Mouse (Mus musculus): ENCODE data around the gene Nhlrc1. TPM values are rescaled to one million over a fixed set of nuclear protein-coding genes. Genes with fewer than 3 reads are reported as not detected.

Nhlrc1 gene
- total and polyA plus RNA-seq, 3 experiments = not detected

DNA sequence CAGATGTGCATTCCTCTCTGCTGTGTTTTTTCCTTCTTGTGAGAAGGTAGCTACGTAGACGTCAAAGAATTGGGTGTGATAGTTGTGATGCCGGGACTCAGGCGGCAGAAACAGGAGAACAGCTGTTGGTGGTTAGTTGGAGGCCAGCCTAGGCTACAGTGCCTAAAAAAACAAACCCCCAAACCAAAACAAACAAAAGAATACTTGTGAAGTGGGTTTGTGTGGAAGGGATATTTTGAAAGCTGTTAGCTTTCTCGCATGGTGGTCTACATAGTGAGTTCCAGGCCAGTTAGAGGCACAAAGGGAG is 498 bp upstream of the Nhlrc1 start:
- no peaks in the 10 kb centered on the region for H3K9me3 ChIP-seq (replicated peaks; ENCODE audit: insufficient read depth, low read length)

GRCm38 (mm10) chr13:47013740-47014139 is 910 bp downstream of the Nhlrc1 start:
- Histone ChIP-seq H3K4me1 (ENCODE audit: control insufficient read depth in 1 of 2, insufficient read depth in 2 of 2, low read length in 2 of 2) (no peaks in the 10 kb centered on the region), H3K4me3 (ENCODE audit: control insufficient read depth in 1 of 2, insufficient read depth in 1 of 2, low read depth in 2 of 2, low read length in 2 of 2) (no peak overlapping the region), H3K9me3 (replicated peaks; ENCODE audit: insufficient read depth, low read length) (no peaks in the 10 kb centered on the region), H3K79me2 (ENCODE audit: control insufficient read depth, insufficient read depth, low read length, poor library complexity) (no peaks in the 10 kb centered on the region), H3K36me3 (ENCODE audit: control insufficient read depth in 1 of 2, insufficient read depth in 2 of 2, low read length in 2 of 2) (no peaks in the 10 kb centered on the region), H3K27me3 (ENCODE audit: control insufficient read depth in 1 of 2, insufficient read depth in 2 of 2, low read length in 2 of 2) (no peaks in the 10 kb centered on the region), H3K27ac (ENCODE audit: control insufficient read depth, low read depth, low read length) (no peak overlapping the region), H3K9ac (ENCODE audit: control insufficient read depth, low read depth, low read length, poor library complexity, severe bottlenecking) (no peak overlapping the region)
- DNase-seq (ENCODE audit: low read depth, low spot score) = no peak
- no peak for TF ChIP-seq ZMIZ1 (IDR thresholded peaks at IDR 0.05; ENCODE audit: low read depth, low read length)
- no peak for TF ChIP-seq HCFC1 (IDR thresholded peaks at IDR 0.05; ENCODE audit: low read depth, low read length)
- no peak for TF ChIP-seq EP300 (IDR thresholded peaks at IDR 0.05; ENCODE audit: low read depth in 1 of 2, low read length in 2 of 2)
- no peak for TF ChIP-seq MEF2A (IDR thresholded peaks at IDR 0.05; ENCODE audit: extremely low read depth, insufficient replicate concordance, low read depth, low read length, poor library complexity, severe bottlenecking)
- TF ChIP-seq ZKSCAN1 (IDR thresholded peaks at IDR 0.05; ENCODE audit: low read depth, low read length) = no peak
- TF ChIP-seq KAT2A (conservative IDR thresholded peaks at IDR 0.05; ENCODE audit: low read depth, low read length) = no peak
- no peak for TF ChIP-seq CTCF (IDR thresholded peaks at IDR 0.05 in 2 of 3, conservative IDR thresholded peaks at IDR 0.05 in 1 of 3; ENCODE audit: control insufficient read depth in 1 of 3, insufficient read depth in 1 of 3, low read depth in 2 of 3, low read length in 3 of 3, poor library complexity in 1 of 3, severe bottlenecking in 1 of 3)
- no peak for TF ChIP-seq POLR2A (IDR thresholded peaks at IDR 0.05; ENCODE audit: control insufficient read depth in 1 of 2, insufficient read depth in 1 of 2, low read depth in 1 of 2, low read length in 2 of 2, poor library complexity in 1 of 2)
- TF ChIP-seq GATA1 (IDR thresholded peaks at IDR 0.05; ENCODE audit: low read depth, low read length) = no peak
- TF ChIP-seq UBTF (IDR thresholded peaks at IDR 0.05; ENCODE audit: borderline replicate concordance, insufficient read depth, low read depth, low read length) = no peak
- TF ChIP-seq ZNF384 (IDR thresholded peaks at IDR 0.05; ENCODE audit: low read depth, low read length) = no peak
- TF ChIP-seq CHD2 (IDR thresholded peaks at IDR 0.05; ENCODE audit: low read length) = no peak
- no peak for TF ChIP-seq MXI1 (IDR thresholded peaks at IDR 0.05; ENCODE audit: low read depth, low read length)
- TF ChIP-seq JUND (IDR thresholded peaks at IDR 0.05; ENCODE audit: low read depth, low read length) = no peak

More for the DNA sequence above, 498 bp upstream of the Nhlrc1 start:
- no peak overlapping the region for H3K27ac ChIP-seq (ENCODE audit: control insufficient read depth, low read depth, low read length)
- DNase-seq (ENCODE audit: low read depth, low spot score) = no peak
- no peak for TF ChIP-seq BHLHE40 (IDR thresholded peaks at IDR 0.05; ENCODE audit: borderline replicate concordance, low read depth, low read length)
- no peak for TF ChIP-seq ZMIZ1 (IDR thresholded peaks at IDR 0.05; ENCODE audit: low read depth, low read length)
- no peak for TF ChIP-seq RCOR1 (IDR thresholded peaks at IDR 0.05; ENCODE audit: low read depth, low read length)
- no peak for TF ChIP-seq USF1 (IDR thresholded peaks at IDR 0.05; ENCODE audit: low read depth, low read length)
- H3K4me3 ChIP-seq (ENCODE audit: control insufficient read depth in 1 of 2, insufficient read depth in 1 of 2, low read depth in 2 of 2, low read length in 2 of 2) = no peak overlapping the region
- no peaks in the 10 kb centered on the region for H3K27me3 ChIP-seq (ENCODE audit: control insufficient read depth in 1 of 2, insufficient read depth in 2 of 2, low read length in 2 of 2)
- H3K79me2 ChIP-seq (ENCODE audit: control insufficient read depth, insufficient read depth, low read length, poor library complexity) = no peaks in the 10 kb centered on the region
- H3K9ac ChIP-seq (ENCODE audit: control insufficient read depth, low read depth, low read length, poor library complexity, severe bottlenecking) = no peak overlapping the region
- H3K36me3 ChIP-seq (ENCODE audit: control insufficient read depth in 1 of 2, insufficient read depth in 2 of 2, low read length in 2 of 2) = no peaks in the 10 kb centered on the region
- no peaks in the 10 kb centered on the region for H3K4me1 ChIP-seq (ENCODE audit: control insufficient read depth in 1 of 2, insufficient read depth in 2 of 2, low read length in 2 of 2)

Measured in MEL (cell line).